Mouse (Mus musculus): ENCODE measurements at regions not wholly inside any gene's neighbourhood (a gene's known extent, or its start where the extent isn't known, plus 50 kb on each side); places are given as distances from the start of the nearest gene placed in this dataset.
A peak's percentile ranks its signal among the peaks of the same experiment; 100 is the strongest.

DNA sequence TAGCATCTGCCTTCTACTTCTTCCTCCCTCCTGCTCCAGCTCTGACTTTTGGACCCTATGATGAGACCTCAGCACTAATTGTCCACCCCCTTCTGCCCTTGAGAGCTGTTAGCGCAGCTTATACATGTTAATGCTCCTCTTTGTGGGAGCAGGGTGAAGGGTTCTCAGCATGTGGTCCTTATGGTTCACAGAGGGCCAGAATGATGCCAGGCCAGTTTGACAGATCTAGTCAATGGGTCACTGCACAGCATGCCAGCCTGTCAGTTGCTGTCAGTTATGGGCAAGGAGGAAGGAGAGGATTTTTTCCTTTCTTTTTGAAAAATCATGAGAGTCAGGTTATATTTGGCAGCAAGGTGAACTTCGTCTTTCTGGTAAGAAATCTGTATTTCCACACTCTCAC, 68.4 kb downstream of the 4931417E11Rik start:
- DNase-seq, result no peak

DNA sequence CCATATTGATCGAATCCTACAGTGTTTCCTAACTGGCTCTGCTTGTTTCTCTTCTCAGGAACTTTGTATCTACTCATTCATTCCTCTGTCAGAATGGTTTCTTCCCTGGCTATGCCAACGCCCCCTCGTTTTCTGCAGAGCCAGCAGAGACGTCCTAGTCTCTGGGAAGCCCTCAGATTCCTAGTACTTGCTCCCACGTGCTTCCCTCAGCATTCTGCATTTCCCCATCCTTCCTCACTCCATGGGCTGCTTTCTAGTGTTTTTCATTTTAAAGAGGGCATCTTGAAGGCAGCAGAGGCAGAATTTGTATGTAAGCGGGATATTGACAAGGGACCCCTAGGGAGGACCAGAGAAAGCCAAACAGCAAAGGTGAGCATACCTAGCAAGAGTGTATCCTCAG, 80.2 kb downstream of the 4931417E11Rik start:
- no peak for DNase-seq

DNA sequence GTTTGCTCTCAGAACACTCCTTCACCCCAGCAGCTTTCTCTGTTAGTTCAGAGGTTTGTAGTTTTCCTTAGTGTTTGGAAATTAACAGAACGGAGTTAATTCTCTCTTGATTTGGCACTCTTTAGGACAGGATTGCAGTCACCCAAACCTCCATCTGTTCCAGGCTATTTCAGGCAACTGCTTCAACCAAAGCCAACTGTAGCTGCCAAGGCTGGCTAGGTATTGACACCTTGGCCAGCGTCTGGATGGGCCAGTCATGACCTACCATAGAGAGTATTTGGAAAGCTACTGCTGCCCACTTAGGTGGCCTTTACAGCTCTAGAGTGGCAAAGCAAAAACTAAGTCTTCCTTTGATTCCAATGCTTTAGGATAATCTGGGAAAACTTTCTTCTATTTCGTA, 83.2 kb downstream of the 4931417E11Rik start:
- peak in 1 of 2 experiments; percentile 45 for DNase-seq

DNA sequence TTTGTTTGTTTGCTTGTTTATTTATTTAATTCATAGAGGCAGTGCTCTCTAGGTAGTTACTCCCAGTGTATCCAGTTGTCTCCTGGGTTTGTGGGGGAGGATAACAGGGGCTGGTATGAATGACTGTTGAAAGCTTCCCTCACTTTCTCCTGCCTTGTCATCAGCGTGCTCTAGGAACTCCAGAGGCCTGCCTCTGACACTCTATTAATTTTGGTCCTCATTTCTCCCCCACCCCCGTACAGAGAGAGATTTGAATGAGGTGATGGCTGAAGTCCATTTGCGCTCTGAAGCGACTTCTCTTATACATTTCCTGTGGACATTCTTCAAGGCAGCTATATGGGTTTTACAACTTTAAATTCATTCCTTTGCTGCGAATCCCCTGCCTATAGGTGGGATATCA, 89.6 kb downstream of the 4931417E11Rik start:
- no peak for DNase-seq

DNA sequence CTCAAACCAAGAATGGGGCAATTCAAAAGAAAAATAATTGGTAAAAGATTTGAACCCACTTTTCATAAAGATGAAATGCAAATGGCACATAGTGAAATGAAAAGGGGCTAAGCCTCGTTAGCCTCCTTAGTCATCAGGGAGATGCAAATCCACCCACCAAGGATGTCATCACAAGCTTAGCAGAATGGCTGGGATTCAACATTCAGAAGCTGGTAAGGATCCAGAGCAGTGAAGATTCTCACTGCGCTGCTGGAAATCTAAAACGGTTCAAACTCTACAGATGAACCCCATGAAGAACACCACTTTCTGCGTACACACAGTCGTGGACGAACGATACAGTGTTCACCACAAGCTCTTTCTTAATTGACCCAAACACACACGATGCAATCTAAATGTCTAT, 91.6 kb downstream of the 4931417E11Rik start:
- DNase-seq, result no peak

DNA sequence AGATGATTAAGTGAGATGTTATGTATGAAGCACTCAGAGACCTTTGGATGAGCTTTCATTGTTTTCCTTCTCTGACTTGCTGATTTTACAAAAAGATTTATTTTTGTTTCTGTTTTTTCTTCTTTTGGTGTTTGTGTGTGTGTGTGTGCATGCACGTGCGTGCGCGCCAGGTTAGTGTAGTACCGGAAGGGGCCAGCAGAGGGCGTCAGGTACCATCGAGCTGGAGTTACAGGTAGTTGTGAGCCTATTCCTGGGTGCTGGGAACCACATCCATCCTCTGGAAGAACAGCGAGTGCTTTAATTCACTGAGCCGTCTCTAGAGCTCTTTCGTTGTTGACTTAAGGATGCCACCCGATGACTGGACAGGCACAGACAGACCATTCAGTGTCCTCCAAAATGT, 93.2 kb downstream of the 4931417E11Rik start:
- DNase-seq, result no peak

DNA sequence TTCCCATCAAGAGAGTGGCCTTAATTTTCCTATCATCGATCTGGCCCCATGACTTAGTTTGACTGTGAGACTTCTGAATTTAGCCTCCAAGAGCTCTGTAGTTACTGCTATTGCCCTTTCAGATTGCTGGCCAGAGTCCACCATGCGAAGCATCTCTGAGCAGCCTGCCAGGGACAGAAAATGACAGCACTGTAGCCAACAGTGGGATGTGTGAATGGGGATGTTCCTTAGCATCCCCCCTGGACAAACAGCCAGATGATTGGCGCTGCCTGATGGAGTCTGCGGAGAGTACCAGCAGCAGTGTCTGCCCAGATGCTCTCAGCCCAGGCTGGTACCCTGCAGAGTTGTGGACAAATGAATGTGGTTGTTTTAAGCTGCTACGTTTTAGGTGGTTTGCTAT, 96.6 kb downstream of the 4931417E11Rik start:
- DNase-seq, result no peak

DNA sequence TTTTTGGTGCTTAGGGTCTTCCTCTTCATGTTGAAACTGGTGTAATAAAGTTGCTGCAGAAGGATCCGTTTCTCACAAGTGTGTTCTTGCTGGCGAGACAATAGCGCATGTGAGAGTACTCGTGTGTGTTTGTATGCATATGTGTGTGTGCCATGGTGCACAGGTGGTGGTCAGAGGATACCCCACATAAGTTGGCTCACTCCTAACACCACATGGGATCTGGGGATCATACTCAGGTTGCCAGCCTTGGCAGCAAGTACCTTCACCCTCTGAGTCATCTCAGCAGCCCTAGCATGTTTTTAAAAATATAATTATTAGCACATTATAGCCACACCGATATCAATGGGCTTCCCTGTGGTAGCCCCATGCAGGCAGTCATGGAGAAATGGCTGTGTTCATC, 97.6 kb downstream of the 4931417E11Rik start:
- DNase-seq, result no peak

DNA sequence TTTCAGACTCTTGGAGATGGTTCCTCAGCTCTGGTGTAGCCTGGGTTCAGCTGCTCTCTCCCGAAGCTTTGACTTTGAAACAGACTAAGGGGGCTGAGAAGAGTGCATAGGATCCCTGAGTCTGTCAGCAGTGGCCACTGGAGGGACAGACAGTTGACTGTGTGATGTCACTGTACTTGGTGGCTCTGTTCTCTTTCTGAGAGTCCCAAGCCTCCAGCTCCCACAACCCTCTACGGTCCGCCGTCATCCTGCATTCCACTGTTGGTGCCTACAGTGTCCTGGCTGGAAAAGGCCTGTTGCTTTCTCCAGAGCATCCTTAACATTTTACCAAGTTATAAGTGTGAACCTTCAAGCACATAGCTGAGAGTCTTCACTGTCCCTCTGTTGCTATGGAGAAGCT, 98.6 kb downstream of the 4931417E11Rik start:
- DNase-seq, result no peak

DNA sequence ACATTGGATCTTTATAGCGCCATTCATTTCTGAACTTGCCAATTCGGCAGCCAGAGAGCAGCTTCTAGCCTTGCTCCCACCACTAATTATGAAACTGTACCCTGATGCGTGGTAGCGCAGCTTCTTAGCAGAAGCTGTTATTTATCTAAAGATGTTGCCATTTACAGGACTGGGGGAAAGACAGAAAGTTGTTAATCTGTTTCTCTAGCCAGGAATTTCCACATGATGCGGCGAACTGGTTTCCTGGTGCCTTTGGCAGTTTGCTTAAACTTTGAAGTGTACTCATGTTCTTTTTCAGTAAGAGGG, 100.7 kb downstream of the 4931417E11Rik start:
- no peak for DNase-seq

DNA sequence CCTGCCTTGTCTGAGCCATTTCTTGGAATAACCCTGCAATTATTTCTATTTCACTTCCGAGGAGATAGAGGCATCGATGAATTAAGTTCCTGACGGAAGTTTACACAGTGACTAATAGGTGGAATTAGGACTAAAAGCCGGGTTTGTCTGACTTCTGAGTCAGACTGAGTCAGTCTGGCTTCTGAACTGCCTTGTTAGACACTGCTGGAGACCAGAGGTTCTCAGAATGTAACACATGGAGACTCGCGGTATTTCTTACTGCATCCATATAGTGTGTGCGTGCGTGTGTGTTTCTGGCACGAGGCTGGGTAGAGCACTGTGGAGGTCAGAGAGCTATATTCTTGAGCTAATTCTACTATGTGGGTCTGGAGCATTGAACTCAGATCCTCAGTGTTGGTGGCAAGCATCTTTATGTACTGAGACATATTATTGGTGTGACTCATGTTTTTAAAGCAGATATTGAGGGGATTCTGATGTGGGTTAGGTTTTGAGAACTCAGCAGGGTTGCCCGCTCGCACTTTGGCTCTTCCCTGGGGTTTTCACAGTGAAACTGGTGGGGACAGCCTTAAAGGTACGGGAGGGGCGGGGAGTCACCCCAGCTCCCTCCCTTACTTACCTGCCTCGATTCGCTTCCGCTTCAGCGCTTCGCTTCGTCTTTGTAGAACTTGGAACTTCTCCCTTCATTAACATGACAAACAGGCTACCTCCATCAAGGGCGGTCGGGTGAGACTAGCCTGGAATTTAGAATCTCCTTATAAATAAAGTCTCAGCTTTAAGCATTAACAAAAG, 101.2 kb downstream of the 4931417E11Rik start:
- no peak for DNase-seq

DNA sequence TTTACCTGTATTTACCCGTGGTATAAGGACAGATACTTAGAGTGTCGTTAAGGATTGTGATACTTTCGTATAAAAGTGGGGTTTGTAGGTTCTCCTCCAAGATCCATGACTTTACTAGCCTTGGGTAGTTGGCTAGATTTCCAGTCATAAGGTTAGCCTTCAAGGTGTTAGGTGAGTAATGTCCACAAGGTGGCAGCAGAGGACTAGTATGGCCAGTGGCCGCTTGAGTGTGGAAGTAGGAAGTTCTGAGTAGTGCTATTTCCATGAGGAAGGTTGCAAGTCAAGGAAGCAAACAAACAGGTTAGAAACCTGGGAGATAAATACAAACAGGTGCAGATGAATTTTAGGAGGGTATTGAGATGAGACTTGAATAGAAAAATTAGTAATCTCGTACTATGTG, 101.9 kb downstream of the 4931417E11Rik start:
- DNase-seq, result peak; percentile 46 to 81

DNA sequence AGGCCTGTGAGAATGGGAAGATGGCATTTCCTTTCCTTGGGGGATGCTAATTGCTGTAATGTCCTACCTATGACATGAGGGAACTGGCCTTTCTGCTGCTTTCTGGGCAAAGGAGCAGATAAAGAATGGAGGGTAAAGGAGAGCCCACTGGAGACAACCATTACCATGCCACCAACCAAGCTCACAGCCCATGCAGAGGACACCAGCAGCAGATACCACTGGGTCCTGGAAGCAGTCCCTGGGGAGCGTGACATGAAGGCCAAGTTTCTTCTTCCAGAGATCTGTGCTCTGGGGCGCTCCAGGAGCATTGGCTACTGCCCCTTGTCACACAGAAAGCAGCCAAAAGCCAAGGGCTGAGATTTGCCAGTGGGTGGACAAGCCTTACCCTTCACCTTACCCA, 102.8 kb downstream of the 4931417E11Rik start:
- DNase-seq, result no peak

DNA sequence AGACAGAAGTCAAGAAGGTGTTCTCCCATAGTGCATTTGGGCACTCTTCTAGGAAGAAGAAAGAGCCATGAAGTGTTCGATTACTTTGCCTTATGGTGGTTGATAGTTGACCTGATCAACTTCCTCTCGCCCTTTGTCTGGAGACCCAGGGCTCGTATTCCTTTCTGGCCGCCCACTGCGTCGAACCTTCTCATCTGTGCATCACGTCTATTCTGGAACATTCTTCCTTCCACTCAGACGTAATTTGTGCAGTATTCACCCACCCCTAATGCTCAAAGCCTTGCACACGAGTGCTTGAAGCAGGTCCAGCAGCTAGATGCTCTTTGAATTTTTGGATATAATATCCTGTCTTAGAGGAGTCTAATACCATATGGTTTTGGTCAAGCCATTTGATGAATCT, 104.2 kb downstream of the 4931417E11Rik start:
- no peak for DNase-seq

DNA sequence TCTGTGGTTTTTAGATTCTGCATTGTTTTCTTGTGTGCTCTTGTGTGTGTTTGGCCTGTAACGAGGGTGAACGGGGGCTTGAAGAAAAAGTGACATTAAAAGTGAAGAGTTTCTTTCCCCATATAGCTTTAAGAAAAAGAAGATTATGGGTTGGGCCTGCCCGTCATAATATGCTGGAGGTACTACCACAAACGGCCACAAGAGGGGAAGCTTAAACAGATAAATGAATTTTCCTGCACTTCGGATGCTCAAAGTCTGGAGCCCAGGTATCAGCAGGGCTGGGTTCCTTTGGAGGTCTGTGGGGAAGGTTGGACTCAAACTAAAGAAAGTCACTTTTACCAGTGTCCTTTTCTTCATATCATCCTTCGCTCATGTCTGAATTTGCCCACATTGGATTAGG, 86.8 kb downstream of the Suclg1 start:
- DNase-seq, result no peak

DNA sequence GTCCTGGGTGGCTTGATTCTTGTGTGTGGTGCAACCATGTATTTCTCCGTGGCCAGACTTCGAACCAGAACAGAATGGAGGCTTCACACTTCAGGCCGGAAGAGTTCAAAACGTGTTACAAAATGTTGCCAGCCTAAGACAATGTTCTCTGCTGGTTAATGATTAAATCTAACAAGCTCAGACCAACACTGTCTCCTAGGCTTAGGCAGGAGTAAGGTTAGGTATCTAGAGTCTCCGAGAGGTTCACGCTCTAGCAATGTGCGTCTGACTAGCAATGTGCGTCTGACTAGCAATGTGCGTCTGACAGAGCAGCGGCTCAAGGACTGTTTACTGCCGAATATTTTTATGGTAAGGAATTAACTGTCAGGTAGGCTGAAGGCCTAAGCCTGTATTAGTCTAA, 81.5 kb downstream of the Suclg1 start:
- no peak for DNase-seq

Small RNA genes lying in the stretch of these regions (microRNA-seq; reads per million reads assigned to microRNA genes)
- 0 reads per million in 2 experiments for gene Gm24370
